9 mouse cellular contexts compared by ENCODE assay signal in the genomic region with DNA sequence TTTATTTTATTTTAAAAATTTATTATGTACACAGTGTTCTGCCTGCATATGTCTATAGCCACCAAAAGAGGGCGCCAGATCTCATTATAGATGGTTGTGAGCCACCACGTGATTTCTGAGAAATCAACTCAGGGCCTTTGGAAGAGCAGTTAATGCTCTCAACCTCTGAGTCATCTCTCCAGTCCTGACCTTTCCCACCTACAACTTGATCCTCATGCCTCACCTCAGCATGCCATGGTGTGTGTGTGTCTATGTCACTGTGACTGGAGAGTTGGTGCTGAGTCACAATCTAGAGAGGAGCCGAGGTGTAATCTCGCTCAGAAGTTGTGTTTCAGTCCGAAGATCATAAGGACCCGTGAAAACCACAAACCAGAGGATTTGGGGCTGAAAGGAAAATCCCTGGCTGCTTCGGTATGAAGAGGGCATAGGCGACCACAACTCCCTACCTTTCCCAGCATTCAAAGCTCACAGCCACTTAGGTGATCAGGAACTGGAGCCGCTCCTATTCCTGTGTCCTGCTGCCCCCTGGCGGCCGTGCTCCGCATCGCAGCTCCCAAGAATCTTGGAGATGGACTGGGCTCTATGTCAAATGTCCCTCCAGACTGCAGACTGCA. TPM values are rescaled to one million over a fixed set of nuclear protein-coding genes. Genes with fewer than 3 reads are reported as not detected.
DNase-seq lines count a peak whose midpoint lies in the region; ATAC-seq lines count a peak whose summit lies in the region.
"Had no signal": no experiment of that assay in that cellular context is flagged by ENCODE, and none has a peak within 500 bp of the region (broad histone marks: within the 10 kb centered on the region; RNA-seq: fewer than 3 reads in every experiment).

No protein-coding gene starts in this region.

- no peaks in the 10 kb centered on the region for H3K9me3 ChIP-seq in heart, embryonic 11.5 days (replicated peaks; ENCODE audit: control insufficient read depth, low read length)
- no peaks in the 10 kb centered on the region for H3K9me3 ChIP-seq in limb, embryonic 10.5 days (replicated peaks)
- H3K9me3 ChIP-seq: embryonic facial prominence, embryonic 13.5 days had no signal

- WGBS in heart, embryonic 11.5 days (ENCODE audit: insufficient replicate concordance), result 24% methylated on average over 13 of the region's 13 CpGs
- 26% methylated on average over 13 of the region's 13 CpGs for WGBS in limb, embryonic 10.5 days

- no peaks in the 10 kb centered on the region for H3K36me3 ChIP-seq in heart, embryonic 11.5 days (ENCODE audit: control insufficient read depth, insufficient read depth, low read length)
- no peaks in the 10 kb centered on the region for H3K36me3 ChIP-seq in limb, embryonic 10.5 days
- H3K36me3 ChIP-seq: embryonic facial prominence, embryonic 13.5 days had no signal

- ATAC-seq in heart, embryonic 11.5 days (replicated peaks; ENCODE audit: insufficient number of reproducible peaks, low FRiP score, low TSS enrichment), result no peak
- ATAC-seq in inflammation-experienced regulatory T-cells, adult 6 months, result peak; percentile 85

- H3K4me3 ChIP-seq in heart, embryonic 11.5 days (ENCODE audit: low read depth, low read length), result no peak overlapping the region
- H3K4me3 ChIP-seq in limb, embryonic 10.5 days, result no peak overlapping the region
- H3K4me3 ChIP-seq: embryonic facial prominence, embryonic 13.5 days had no signal

- 0 out of 2 replicates have a peak, but pooled peaks cover 3% of the 10 kb centered on the region for H3K27me3 ChIP-seq in heart, embryonic 11.5 days (ENCODE audit: control insufficient read depth, insufficient read depth, low read length)
- H3K27me3 ChIP-seq in limb, embryonic 10.5 days (ENCODE audit: low read depth, poor library complexity, severe bottlenecking), result 0 out of 2 replicates have a peak, but pooled peaks cover 4% of the 10 kb centered on the region
- H3K27me3 ChIP-seq: embryonic facial prominence, embryonic 13.5 days had no signal

- no peak overlapping the region for H3K27ac ChIP-seq in heart, embryonic 11.5 days (ENCODE audit: low read depth, low read length)
- no peak overlapping the region for H3K27ac ChIP-seq in limb, embryonic 10.5 days
- H3K27ac ChIP-seq: embryonic facial prominence, embryonic 13.5 days had no signal

- DNase-seq in heart, adult 18-20 months, result peak; percentile 91 to 99
- DNase-seq in c-Kit-positive CD71-negative TER-119-negative erythroid progenitor cells, embryonic 14.5 days (ENCODE audit: low read depth), result peak; percentile 74
- peak; percentile 28 to 85 for DNase-seq in frontal cortex, postnatal 10 days (ENCODE audit: low spot score in 2 of 2)
- peak; percentile 88 for DNase-seq in limb, embryonic 10.5 days (ENCODE audit: low spot score)
- DNase-seq in naive thymus-derived CD4-positive, alpha-beta T cell, adult 2 months (ENCODE audit: low read depth), result peak; percentile 91
- peak; percentile 11 for DNase-seq in telencephalon, adult 2 months (ENCODE audit: low read depth, low spot score)

- no peak overlapping the region for H3K9ac ChIP-seq in heart, embryonic 11.5 days (ENCODE audit: low read depth, low read length)
- H3K9ac ChIP-seq: embryonic facial prominence, embryonic 13.5 days had no signal

- H3K4me2 ChIP-seq in heart, embryonic 11.5 days, result no peak overlapping the region; the same call in 1 of the 2 replicates
- H3K4me2 ChIP-seq: embryonic facial prominence, embryonic 13.5 days had no signal

- no peaks in the 10 kb centered on the region for H3K4me1 ChIP-seq in heart, embryonic 11.5 days (ENCODE audit: control insufficient read depth, insufficient read depth, low read length)
- H3K4me1 ChIP-seq in limb, embryonic 10.5 days, result no peaks in the 10 kb centered on the region
- H3K4me1 ChIP-seq: embryonic facial prominence, embryonic 13.5 days had no signal

RNA-seq across cellular contexts. Expression of a gene that starts 18.5 kb away (rescaled TPM):
- 1 to 10 TPM; 2.6 to 3.9 TPM for total RNA-seq in heart, adult 18-20 months (2021)
- polyA plus RNA-seq in heart, embryonic 11.5 days (2014; fragmentation: Nextera tagmentation; extraction: Ambion mirVana), result 0.18 and 0.53 TPM in 2 replicates
- under 1 TPM in 2 of 3 experiments, not detected in 1; 0.23 to 0.24 TPM for polyA plus RNA-seq in inflammation-experienced regulatory T-cells, adult 6 months (2017; shearing (Covaris generic))
- polyA plus RNA-seq in limb, embryonic 10.5 days (2016; fragmentation: Nextera tagmentation; extraction: Ambion mirVana), result not detected in 2 replicates
- polyA plus RNA-seq: embryonic facial prominence, embryonic 13.5 days had no signal

RNA-seq across cellular contexts. Expression of a gene that starts 39.2 kb away (rescaled TPM):
- total RNA-seq in heart, adult 18-20 months (2021), result 100 to 1,000 TPM; 164 to 263 TPM
- 21.0 and 29.1 TPM in 2 replicates for polyA plus RNA-seq in heart, embryonic 11.5 days (2014; fragmentation: Nextera tagmentation; extraction: Ambion mirVana)
- 1,000 to 10,000 TPM; 4,089 to 4,363 (median 4,119) TPM for polyA plus RNA-seq in inflammation-experienced regulatory T-cells, adult 6 months (2017; shearing (Covaris generic))
- 21.4 and 23.1 TPM in 2 replicates for polyA plus RNA-seq in limb, embryonic 10.5 days (2016; fragmentation: Nextera tagmentation; extraction: Ambion mirVana)

RNA-seq across cellular contexts. Expression of a gene that starts 40.3 kb away (rescaled TPM):
- 1 to 10 TPM; 1.7 TPM for total RNA-seq in heart, adult 18-20 months (2021)
- 9.0 and 10.1 TPM in 2 replicates for polyA plus RNA-seq in heart, embryonic 11.5 days (2014; fragmentation: Nextera tagmentation; extraction: Ambion mirVana)
- 10 to 100 TPM in 2 of 3 experiments, 1 to 10 TPM in 1; 4.6 to 25.2 (median 21.9) TPM for polyA plus RNA-seq in inflammation-experienced regulatory T-cells, adult 6 months (2017; shearing (Covaris generic))
- 0.79 and 0.80 TPM in 2 replicates for polyA plus RNA-seq in limb, embryonic 10.5 days (2016; fragmentation: Nextera tagmentation; extraction: Ambion mirVana)
- polyA plus RNA-seq: embryonic facial prominence, embryonic 13.5 days had no signal

Comparison
In these comparisons a context has a peak if more than half of its experiments do, and no peak if none do; other contexts are left out.
1. DNase-seq: peak in every context shown above with its lines; median percentile 95 in heart, adult 18-20 months; 91 in naive thymus-derived CD4-positive, alpha-beta T cell, adult 2 months; 88 in limb, embryonic 10.5 days; 74 in c-Kit-positive CD71-negative TER-119-negative erythroid progenitor cells, embryonic 14.5 days; 56 in frontal cortex, postnatal 10 days; 11 in telencephalon, adult 2 months.
2. RNA of a gene that starts 39.2 kb away (polyA plus RNA-seq): 4,089 to 4,363 TPM in inflammation-experienced regulatory T-cells, adult 6 months; 21.4 to 23.1 TPM in limb, embryonic 10.5 days and 21.0 to 29.1 TPM in heart, embryonic 11.5 days; every median in the first group is over 100 times any median in the second.